Mouse (Mus musculus) midbrain, embryonic 14.5 days (tissue): Measurements from ENCODE around the gene Pask. TPM values are rescaled to one million over a fixed set of nuclear protein-coding genes. Genes with fewer than 3 reads are reported as not detected.
A peak's percentile ranks its signal among the peaks of the same experiment; 100 is the strongest.
"Not testable (repeated sequence)": the region's sequence is repeated elsewhere in the genome, so short reads cannot be mapped to it uniquely, and the experiment has no call there.

Experiments
- ATAC-seq: fragments of 200-750 bp; cut with Nextera tagmentation; 2 replicates; pipeline ENCODE4 v1.8.0; 2017; ENCODE audit warnings: moderate number of reproducible peaks, moderate library complexity; ENCODE audit not compliant: low FRiP score, low TSS enrichment
- DNase-seq: peaks from one replicate; pipeline ENCODE4 v3.0.0-alpha.2; 2015
- H3K27ac ChIP-seq: fragments of 300-500 bp; sonication (generic); replicated peaks from 2 replicates; pipeline ENCODE4 v1.5.1; 2014; ENCODE audit warnings: mild to moderate bottlenecking, low read depth, low read length, moderate library complexity
- H3K27me3 ChIP-seq: fragments of 300-500 bp; sonication (generic); 2 replicates; pipeline ENCODE4 v1.6.1; 2014; ENCODE audit warnings: low read length, control low read depth, mixed read lengths; ENCODE audit not compliant: control insufficient read depth, insufficient read depth
- H3K36me3 ChIP-seq: fragments of 300-500 bp; sonication (generic); 2 replicates; pipeline ENCODE4 v1.6.1; 2014; ENCODE audit warnings: low read length, control low read depth; ENCODE audit not compliant: control insufficient read depth, insufficient read depth
- H3K4me1 ChIP-seq: fragments of 300-500 bp; sonication (generic); 2 replicates; pipeline ENCODE4 v1.6.1; 2014; ENCODE audit warnings: mild to moderate bottlenecking, antibody characterized with exemption, low read length, control low read depth; ENCODE audit not compliant: control insufficient read depth, insufficient read depth
- H3K4me2 ChIP-seq: fragments of 300-500 bp; sonication (generic); 2 replicates; pipeline ENCODE4 v1.6.1; 2014; ENCODE audit warnings: mild to moderate bottlenecking, low read length, moderate library complexity
- H3K4me3 ChIP-seq: fragments of 300-500 bp; sonication (generic); replicated peaks from 2 replicates; pipeline ENCODE4 v1.5.1; 2014; ENCODE audit warnings: low read depth, low read length
- H3K9ac ChIP-seq: fragments of 300-500 bp; sonication (generic); replicated peaks from 2 replicates; pipeline ENCODE4 v1.6.1; 2014; ENCODE audit warnings: mild to moderate bottlenecking, low read length, moderate library complexity
- H3K9me3 ChIP-seq: fragments of 300-500 bp; sonication (generic); 2 replicates; pipeline ENCODE4 v1.6.1; 2016; ENCODE audit warnings: low read length, control low read depth, mixed read lengths; ENCODE audit not compliant: control insufficient read depth
- WGBS: fragments of 180-500 bp; shearing (Covaris S2); extraction: QIAGEN DNeasy Blood & Tissue Kit; methylation state at CpG from one replicate; pipeline ENCODE4 v1.1.7; 2014; 5-methylcytosine and 5-hydroxymethylcytosine counted together
- polyA plus RNA-seq: library from polyadenylated mRNA; unstranded; fragments of >200 nt; fragmentation: Nextera tagmentation; extraction: Ambion mirVana; gene quantifications from 2 replicates; pipeline ENCODE4 v1.2.1, GENCODE M21; 2014

Gene Pask
- polyA plus RNA-seq, 1 experiment from 2014 or later = 5.7 TPM

DNA sequence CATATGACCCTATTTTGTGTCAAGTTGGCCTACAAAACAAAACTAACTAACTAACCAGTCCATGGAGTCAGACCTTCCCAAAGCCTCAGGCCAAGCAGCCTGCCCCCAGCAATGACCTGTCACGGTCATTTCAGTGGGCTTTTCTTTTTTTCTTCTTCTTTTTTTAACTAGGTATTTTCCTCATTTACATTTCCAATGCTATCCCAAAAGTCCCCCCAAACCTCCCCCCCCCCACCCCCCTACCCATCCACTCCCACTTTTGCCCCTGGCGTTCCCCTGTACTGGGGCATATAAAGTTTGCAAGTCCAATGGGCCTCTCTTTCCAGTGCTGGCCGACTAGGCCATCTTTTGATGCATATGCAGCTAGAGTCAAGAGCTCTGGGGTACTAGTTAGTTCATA lies 48.8 kb downstream of the Pask start:
- not testable (repeated sequence) for H3K27ac ChIP-seq, H3K4me3 ChIP-seq, H3K27me3 ChIP-seq, H3K9ac ChIP-seq, H3K9me3 ChIP-seq, ATAC-seq, H3K4me2 ChIP-seq, H3K4me1 ChIP-seq, DNase-seq
- peaks cover 37% of the 10 kb centered on the region for H3K36me3 ChIP-seq
- WGBS = 90% methylated on average over 3 of the region's 3 CpGs

DNA sequence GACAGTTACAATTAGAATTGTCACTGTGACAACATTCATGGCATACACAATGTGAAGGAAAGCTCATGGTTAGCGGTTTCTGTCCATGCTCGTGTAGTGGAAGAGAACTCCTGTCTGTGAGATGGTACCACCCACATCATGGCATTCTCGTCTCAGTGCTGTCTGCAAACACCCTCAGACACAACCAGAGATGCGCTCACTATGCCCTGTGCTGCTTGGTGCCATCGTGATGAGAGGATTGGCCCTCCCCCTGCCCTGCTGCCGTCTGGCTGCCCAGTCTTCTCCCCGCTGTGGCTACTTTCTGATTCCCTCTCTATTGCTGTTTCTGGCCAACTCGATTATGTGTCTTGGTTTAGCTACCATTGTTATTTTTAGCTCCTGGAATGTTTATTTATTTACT lies 51.3 kb downstream of the Pask start:
- peaks cover 15% of the 10 kb centered on the region for H3K36me3 ChIP-seq
- H3K9me3 ChIP-seq = no peaks in the 10 kb centered on the region
- no peak for DNase-seq
- no peak overlapping the region for H3K4me2 ChIP-seq
- no peak overlapping the region for H3K4me3 ChIP-seq
- H3K9ac ChIP-seq = no peak overlapping the region
- no peak overlapping the region for H3K27ac ChIP-seq
- WGBS = 83% methylated on average over 8 of the region's 8 CpGs
- no peaks in the 10 kb centered on the region for H3K27me3 ChIP-seq
- no peak for ATAC-seq
- H3K4me1 ChIP-seq = no peaks in the 10 kb centered on the region

DNA sequence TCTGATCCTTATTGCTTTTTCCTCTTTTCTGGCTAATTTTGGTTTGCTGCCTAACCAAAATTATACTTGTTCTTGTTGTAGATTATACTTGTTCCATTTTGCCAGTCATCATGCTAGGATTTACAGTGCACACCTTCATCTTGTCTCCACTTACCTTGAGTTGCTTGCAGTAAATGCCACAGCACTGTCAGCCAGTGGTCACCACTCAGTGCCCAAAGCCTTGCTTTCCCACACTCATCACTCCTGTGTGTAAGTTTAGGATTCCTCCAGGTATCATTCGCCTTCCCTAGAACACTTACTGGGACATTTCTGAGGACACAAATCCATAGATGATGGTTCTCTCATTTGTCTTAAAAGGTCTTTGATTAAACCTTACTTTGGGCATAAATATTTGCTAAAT lies 51.7 kb downstream of the Pask start:
- Histone ChIP-seq H3K27ac (no peak overlapping the region), H3K4me2 (no peak overlapping the region), H3K9ac (no peak overlapping the region), H3K9me3 (no peaks in the 10 kb centered on the region), H3K4me1 (no peaks in the 10 kb centered on the region), H3K4me3 (no peak overlapping the region), H3K36me3 (peaks cover 12% of the 10 kb centered on the region), H3K27me3 (no peaks in the 10 kb centered on the region)
- ATAC-seq (no peak), DNase-seq (no peak)
- WGBS = 98% methylated on average over 1 of the region's 1 CpGs

DNA sequence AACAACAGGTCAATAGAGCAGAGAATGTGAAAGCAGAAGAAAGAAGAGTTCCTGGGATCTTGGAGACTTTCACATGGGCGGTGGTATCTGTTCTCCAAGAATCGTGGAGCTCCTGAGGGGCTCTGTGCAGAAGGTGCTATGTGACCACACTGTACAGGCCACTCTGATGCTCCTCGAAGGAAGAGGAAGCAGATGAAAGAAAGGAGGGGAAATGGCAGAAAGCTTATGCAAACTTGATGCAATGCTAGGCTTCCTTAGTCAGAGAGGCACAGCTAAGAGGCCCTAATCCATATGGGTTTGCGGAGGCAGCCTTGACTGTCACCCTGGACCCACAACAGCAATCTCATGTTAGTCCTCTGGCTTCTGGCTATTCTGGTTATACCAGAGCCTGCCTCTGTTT lies 52.3 kb downstream of the Pask start:
- DNase-seq (no peak), ATAC-seq (no peak)
- H3K4me3 ChIP-seq = no peak overlapping the region
- H3K4me2 ChIP-seq = no peak overlapping the region
- H3K36me3 ChIP-seq = peaks cover 5% of the 10 kb centered on the region
- H3K27ac ChIP-seq = no peak overlapping the region
- H3K9ac ChIP-seq = no peak overlapping the region
- no peaks in the 10 kb centered on the region for H3K9me3 ChIP-seq
- H3K27me3 ChIP-seq = no peaks in the 10 kb centered on the region
- no peaks in the 10 kb centered on the region for H3K4me1 ChIP-seq
- WGBS = 87% methylated on average over 4 of the region's 4 CpGs

DNA sequence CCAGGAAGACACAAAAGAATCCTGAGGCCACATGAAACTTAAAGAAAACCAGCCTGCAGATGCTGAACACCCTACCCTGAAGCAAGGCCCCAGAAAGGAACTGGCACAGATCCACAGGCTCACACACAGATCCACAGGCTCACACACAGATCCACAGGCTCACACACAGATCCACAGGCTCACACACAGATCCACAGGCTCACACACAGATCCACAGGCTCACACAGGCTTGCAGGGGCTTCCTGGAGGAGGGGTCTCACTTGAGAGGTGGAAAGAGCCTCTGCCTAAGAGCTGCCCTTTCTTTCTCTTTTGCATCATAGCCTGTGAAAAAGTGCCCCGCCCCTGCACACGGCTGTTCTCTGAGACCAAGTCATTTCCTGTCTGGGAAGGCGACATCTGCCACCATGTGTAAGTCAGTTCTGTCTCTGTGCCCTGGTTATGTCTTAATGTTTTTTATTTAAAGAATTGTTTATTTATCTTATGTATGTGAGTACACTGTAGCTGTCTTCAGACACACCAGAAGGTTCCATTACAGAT lies 53.5 kb downstream of the Pask start:
- no peak overlapping the region for H3K4me2 ChIP-seq
- no peaks in the 10 kb centered on the region for H3K27me3 ChIP-seq
- no peaks in the 10 kb centered on the region for H3K9me3 ChIP-seq
- WGBS = 73% methylated on average over 3 of the region's 3 CpGs
- no peaks in the 10 kb centered on the region for H3K36me3 ChIP-seq
- no peak overlapping the region for H3K27ac ChIP-seq
- ATAC-seq (no peak), DNase-seq (no peak)
- H3K9ac ChIP-seq = no peak overlapping the region
- no peak overlapping the region for H3K4me3 ChIP-seq
- H3K4me1 ChIP-seq = no peaks in the 10 kb centered on the region

DNA sequence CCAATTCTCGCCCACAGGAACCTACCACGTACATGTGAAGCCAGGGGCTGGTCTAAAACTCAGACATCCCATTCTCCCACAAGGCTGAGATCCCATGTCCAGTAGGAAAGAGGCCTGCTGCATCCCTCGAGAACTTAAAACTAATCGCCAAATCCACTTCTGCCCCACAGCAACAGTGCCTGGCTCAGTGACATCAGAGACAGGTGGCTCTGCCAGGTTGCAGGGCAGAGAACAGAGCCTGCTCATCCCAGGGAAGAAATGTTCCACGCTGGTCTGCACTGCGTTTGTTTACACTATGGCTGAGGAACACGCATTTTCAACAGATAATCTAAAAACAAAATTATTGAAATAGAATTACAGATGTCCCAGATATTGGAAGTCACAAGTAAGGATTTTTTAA lies 66.2 kb downstream of the Pask start:
- H3K4me3 ChIP-seq = no peak overlapping the region
- H3K4me2 ChIP-seq = no peak overlapping the region
- H3K27me3 ChIP-seq = no peaks in the 10 kb centered on the region
- H3K9me3 ChIP-seq = no peaks in the 10 kb centered on the region
- H3K27ac ChIP-seq = no peak overlapping the region
- H3K36me3 ChIP-seq = no peaks in the 10 kb centered on the region
- ATAC-seq (no peak), DNase-seq (no peak)
- WGBS = 82% methylated on average over 7 of the region's 7 CpGs
- H3K4me1 ChIP-seq = no peaks in the 10 kb centered on the region
- no peak overlapping the region for H3K9ac ChIP-seq

DNA sequence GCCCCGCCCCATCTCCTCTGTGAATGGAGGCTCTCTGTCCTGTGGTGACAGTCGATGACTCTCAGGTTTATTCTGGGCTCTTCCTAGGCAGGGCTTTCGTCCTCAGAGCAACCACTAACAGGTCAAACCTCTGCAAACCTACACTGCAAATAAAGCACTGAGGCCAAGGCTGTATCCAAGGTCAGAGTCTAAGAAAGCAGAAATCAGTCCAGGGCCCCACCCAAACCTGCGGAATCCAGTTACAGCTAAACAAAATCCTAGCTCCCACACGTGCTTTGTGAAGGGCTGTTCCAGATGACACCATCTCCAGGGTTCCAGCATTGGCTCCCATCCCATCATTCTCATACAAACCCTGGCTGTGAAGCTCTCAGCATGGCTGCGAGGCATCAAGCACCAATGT lies 67.7 kb downstream of the Pask start:
- H3K4me3 ChIP-seq = no peak overlapping the region
- ATAC-seq = no peak
- DNase-seq = no peak
- H3K27ac ChIP-seq = no peak overlapping the region
- H3K4me1 ChIP-seq = no peaks in the 10 kb centered on the region
- H3K9me3 ChIP-seq = no peaks in the 10 kb centered on the region
- H3K4me2 ChIP-seq = no peak overlapping the region
- no peaks in the 10 kb centered on the region for H3K36me3 ChIP-seq
- WGBS = 81% methylated on average over 6 of the region's 6 CpGs
- no peaks in the 10 kb centered on the region for H3K27me3 ChIP-seq
- H3K9ac ChIP-seq = no peak overlapping the region

DNA sequence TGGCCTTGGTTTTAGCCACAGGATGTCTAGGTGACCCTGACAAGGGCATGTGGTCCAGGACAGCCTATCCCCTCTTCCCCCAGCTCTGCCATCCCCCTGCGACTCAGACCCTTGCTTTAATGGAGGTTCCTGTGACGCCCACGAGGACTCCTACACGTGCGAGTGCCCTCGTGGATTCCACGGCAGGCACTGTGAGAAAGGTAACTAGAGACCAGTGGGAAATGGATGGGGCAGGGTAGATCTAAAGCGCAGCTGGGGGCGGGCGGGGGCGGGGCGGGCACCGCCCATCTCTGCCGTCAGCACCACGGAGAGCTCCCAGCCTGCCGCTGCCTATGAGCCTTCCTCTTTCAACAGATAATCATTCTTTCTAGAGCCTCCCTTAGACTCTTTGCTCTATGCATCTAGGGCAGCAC lies 70.9 kb downstream of the Pask start:
- WGBS = 5% methylated on average over 16 of the region's 16 CpGs
- Histone ChIP-seq H3K27ac (no peak overlapping the region), H3K4me3 (0 out of 2 replicates have a peak overlapping the region, but pooled peaks have one; percentile 2), H3K9ac (no peak overlapping the region; the same call in 1 of the 2 replicates), H3K36me3 (no peaks in the 10 kb centered on the region), H3K4me2 (peak overlapping the region; percentile 41), H3K27me3 (no peaks in the 10 kb centered on the region), H3K9me3 (no peaks in the 10 kb centered on the region), H3K4me1 (no peaks in the 10 kb centered on the region)
- ATAC-seq (no peak), DNase-seq (peak; percentile 49)

DNA sequence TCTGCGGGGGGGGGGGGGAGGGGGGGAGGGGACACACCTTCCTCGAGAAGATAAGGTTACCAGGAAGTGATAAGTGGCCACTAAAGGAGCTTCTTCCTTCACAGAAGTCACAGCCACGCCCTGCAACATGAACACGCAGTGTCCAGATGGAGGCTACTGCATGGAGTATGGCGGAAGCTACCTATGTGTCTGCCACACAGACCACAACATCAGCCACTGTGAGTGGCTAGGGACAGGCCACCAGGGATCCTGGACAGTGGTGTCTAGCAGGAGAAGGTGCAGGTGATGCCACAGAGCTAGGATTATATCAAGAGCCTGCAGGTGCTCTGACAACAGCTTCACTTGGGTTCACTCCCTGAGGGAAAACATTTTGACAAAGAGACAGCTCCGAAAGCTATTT lies 71.5 kb downstream of the Pask start:
- Histone ChIP-seq H3K4me1 (no peaks in the 10 kb centered on the region), H3K4me2 (no peak overlapping the region), H3K27me3 (no peaks in the 10 kb centered on the region), H3K9ac (no peak overlapping the region), H3K27ac (no peak overlapping the region), H3K4me3 (no peak overlapping the region), H3K9me3 (no peaks in the 10 kb centered on the region), H3K36me3 (no peaks in the 10 kb centered on the region)
- DNase-seq (no peak), ATAC-seq (no peak)
- 75% methylated on average over 6 of the region's 6 CpGs for WGBS
